Mouse (Mus musculus): ENCODE data around the gene Grb14. TPM values are rescaled to one million over a fixed set of nuclear protein-coding genes. Genes with fewer than 3 reads are reported as not detected.

Grb14 gene
- polyA plus RNA-seq, 1 experiment from 2014 or later, result 60.7 TPM

- 42% methylated on average over 5 of the region's 5 CpGs for WGBS (ENCODE audit: insufficient replicate concordance)
- H3K36me3 ChIP-seq (ENCODE audit: control insufficient read depth, insufficient read depth, low read length), result no peaks in the 10 kb centered on the region
- no peak overlapping the region for H3K9ac ChIP-seq (ENCODE audit: low read depth, low read length)
- H3K4me1 ChIP-seq (ENCODE audit: control insufficient read depth, insufficient read depth, low read length), result peaks cover 10% of the 10 kb centered on the region
- no peak overlapping the region for H3K27ac ChIP-seq (ENCODE audit: low read depth, low read length)
- no peak overlapping the region for H3K4me3 ChIP-seq (ENCODE audit: low read depth, low read length)
- H3K27me3 ChIP-seq (ENCODE audit: control insufficient read depth, insufficient read depth, low read length), result no peaks in the 10 kb centered on the region
- ATAC-seq (replicated peaks; ENCODE audit: insufficient number of reproducible peaks, low FRiP score, low TSS enrichment), result no peak
- H3K4me2 ChIP-seq, result no peak overlapping the region
- H3K9me3 ChIP-seq (replicated peaks; ENCODE audit: control insufficient read depth, low read length), result no peaks in the 10 kb centered on the region
Observed at GRCm38 (mm10) chr2:64971828-64972227, 53.0 kb downstream of the Grb14 start.

DNA sequence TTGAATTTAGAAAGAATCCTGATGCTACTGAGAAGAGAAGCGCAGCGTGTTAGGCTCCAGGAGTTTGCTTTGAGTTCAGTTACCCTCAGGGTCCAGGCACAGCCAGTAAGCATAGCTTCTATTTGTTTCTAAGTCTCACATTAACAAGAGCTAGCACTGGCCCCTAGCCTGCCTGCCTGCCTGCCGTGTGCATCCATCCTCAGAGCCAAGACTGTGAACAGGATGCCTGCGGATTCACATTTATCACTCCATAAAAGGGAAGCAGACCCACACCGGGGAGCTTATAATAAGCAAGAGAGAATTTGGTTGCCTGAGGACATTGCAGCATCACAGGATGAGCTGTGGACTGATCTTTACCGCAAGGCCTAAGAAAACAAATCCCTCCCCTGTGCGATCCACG is 53.8 kb downstream of the Grb14 start:
- ATAC-seq (replicated peaks; ENCODE audit: insufficient number of reproducible peaks, low FRiP score, low TSS enrichment), result no peak
- 72% methylated on average over 8 of the region's 8 CpGs for WGBS (ENCODE audit: insufficient replicate concordance)
- H3K4me1 ChIP-seq (ENCODE audit: control insufficient read depth, insufficient read depth, low read length), result peaks cover 10% of the 10 kb centered on the region
- H3K4me2 ChIP-seq, result no peak overlapping the region
- no peaks in the 10 kb centered on the region for H3K36me3 ChIP-seq (ENCODE audit: control insufficient read depth, insufficient read depth, low read length)
- no peak overlapping the region for H3K4me3 ChIP-seq (ENCODE audit: low read depth, low read length)
- no peak overlapping the region for H3K27ac ChIP-seq (ENCODE audit: low read depth, low read length)
- H3K9me3 ChIP-seq (replicated peaks; ENCODE audit: control insufficient read depth, low read length), result no peaks in the 10 kb centered on the region
- H3K27me3 ChIP-seq (ENCODE audit: control insufficient read depth, insufficient read depth, low read length), result no peaks in the 10 kb centered on the region
- no peak overlapping the region for H3K9ac ChIP-seq (ENCODE audit: low read depth, low read length)

DNA sequence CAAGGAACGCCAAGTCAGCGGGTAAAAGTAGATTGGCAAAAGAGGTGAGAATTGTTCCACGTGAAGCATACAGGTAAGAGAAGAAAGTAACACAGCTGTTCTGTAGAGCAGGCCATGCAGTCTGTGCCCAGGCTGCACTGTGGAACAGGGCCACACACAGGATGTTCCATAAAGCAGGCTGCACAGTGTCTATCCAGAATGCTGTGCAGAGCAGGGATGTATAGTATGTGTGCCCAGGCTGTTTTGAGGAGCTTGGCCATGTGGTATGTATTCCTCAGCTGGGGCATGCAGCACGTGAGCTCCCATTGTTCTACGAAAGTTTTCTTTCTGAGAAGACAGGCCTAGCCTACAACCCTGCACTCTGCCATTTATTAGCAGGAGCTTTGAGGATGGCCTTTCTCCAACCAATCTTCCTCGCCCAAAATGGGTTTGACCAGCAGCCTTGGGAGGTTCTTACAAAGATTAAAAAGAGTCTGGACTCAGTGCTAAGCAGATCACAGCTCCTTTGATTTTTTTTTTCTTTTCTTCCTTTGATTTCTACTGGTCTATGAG is 57.8 kb downstream of the Grb14 start:
- WGBS (ENCODE audit: insufficient replicate concordance), result 76% methylated on average over 6 of the region's 6 CpGs
- Histone ChIP-seq H3K4me2 (no peak overlapping the region), H3K27me3 (ENCODE audit: control insufficient read depth, insufficient read depth, low read length) (no peaks in the 10 kb centered on the region), H3K9me3 (replicated peaks; ENCODE audit: control insufficient read depth, low read length) (no peaks in the 10 kb centered on the region), H3K9ac (ENCODE audit: low read depth, low read length) (no peak overlapping the region), H3K4me1 (ENCODE audit: control insufficient read depth, insufficient read depth, low read length) (peaks cover 2% of the 10 kb centered on the region), H3K27ac (ENCODE audit: low read depth, low read length) (no peak overlapping the region), H3K4me3 (ENCODE audit: low read depth, low read length) (no peak overlapping the region), H3K36me3 (ENCODE audit: control insufficient read depth, insufficient read depth, low read length) (no peaks in the 10 kb centered on the region)
- ATAC-seq (replicated peaks; ENCODE audit: insufficient number of reproducible peaks, low FRiP score, low TSS enrichment), result no peak

GRCm38 (mm10) chr2:64966323-64966722 is 58.5 kb downstream of the Grb14 start:
- WGBS (ENCODE audit: insufficient replicate concordance), result 55% methylated on average over 6 of the region's 6 CpGs
- no peak overlapping the region for H3K27ac ChIP-seq (ENCODE audit: low read depth, low read length)
- H3K4me3 ChIP-seq (ENCODE audit: low read depth, low read length), result no peak overlapping the region
- H3K36me3 ChIP-seq (ENCODE audit: control insufficient read depth, insufficient read depth, low read length), result no peaks in the 10 kb centered on the region
- no peak overlapping the region for H3K9ac ChIP-seq (ENCODE audit: low read depth, low read length)
- no peaks in the 10 kb centered on the region for H3K9me3 ChIP-seq (replicated peaks; ENCODE audit: control insufficient read depth, low read length)
- ATAC-seq (replicated peaks; ENCODE audit: insufficient number of reproducible peaks, low FRiP score, low TSS enrichment), result no peak
- H3K4me1 ChIP-seq (ENCODE audit: control insufficient read depth, insufficient read depth, low read length), result peaks cover 9% of the 10 kb centered on the region
- no peaks in the 10 kb centered on the region for H3K27me3 ChIP-seq (ENCODE audit: control insufficient read depth, insufficient read depth, low read length)
- H3K4me2 ChIP-seq, result no peak overlapping the region

DNA sequence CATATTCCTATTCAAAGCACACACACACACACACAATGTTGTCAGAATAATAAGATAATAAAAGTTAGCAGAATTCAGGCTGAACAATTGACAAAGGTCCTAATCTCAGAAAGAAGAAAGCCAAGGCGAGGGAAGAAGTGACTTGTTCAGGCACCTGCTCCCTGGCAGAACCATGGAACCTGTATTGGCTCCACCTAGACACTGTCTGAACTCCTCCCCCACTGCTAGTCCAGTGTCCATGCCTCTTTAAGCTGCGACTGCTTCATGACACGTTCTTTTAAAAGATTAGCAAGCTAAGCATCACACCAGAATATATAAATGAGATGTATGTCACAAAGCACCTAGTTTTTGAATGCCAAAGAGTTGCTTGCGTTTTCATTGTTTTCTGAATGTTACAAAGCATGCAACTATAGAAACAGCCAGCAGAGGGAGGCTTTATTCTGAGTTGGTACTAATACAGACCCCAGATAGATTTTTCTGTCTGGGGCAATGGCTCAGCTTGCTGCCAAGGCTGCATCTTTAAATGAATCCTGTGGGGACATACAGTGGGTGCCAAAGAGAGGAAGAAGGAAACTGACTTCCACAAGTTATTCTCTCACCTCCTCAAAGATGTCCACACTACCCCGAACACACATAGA is 59.4 kb downstream of the Grb14 start:
- no peaks in the 10 kb centered on the region for H3K27me3 ChIP-seq (ENCODE audit: control insufficient read depth, insufficient read depth, low read length)
- no peak overlapping the region for H3K9ac ChIP-seq (ENCODE audit: low read depth, low read length)
- ATAC-seq (replicated peaks; ENCODE audit: insufficient number of reproducible peaks, low FRiP score, low TSS enrichment), result 0 out of 2 replicates have a peak, but pooled peaks have one; percentile 52
- no peak overlapping the region for H3K4me3 ChIP-seq (ENCODE audit: low read depth, low read length)
- H3K27ac ChIP-seq (ENCODE audit: low read depth, low read length), result no peak overlapping the region
- H3K36me3 ChIP-seq (ENCODE audit: control insufficient read depth, insufficient read depth, low read length), result no peaks in the 10 kb centered on the region
- no peak overlapping the region for H3K4me2 ChIP-seq
- 28% methylated on average over 5 of the region's 5 CpGs for WGBS (ENCODE audit: insufficient replicate concordance)
- H3K9me3 ChIP-seq (replicated peaks; ENCODE audit: control insufficient read depth, low read length), result no peaks in the 10 kb centered on the region
- H3K4me1 ChIP-seq (ENCODE audit: control insufficient read depth, insufficient read depth, low read length), result peaks cover 9% of the 10 kb centered on the region

DNA sequence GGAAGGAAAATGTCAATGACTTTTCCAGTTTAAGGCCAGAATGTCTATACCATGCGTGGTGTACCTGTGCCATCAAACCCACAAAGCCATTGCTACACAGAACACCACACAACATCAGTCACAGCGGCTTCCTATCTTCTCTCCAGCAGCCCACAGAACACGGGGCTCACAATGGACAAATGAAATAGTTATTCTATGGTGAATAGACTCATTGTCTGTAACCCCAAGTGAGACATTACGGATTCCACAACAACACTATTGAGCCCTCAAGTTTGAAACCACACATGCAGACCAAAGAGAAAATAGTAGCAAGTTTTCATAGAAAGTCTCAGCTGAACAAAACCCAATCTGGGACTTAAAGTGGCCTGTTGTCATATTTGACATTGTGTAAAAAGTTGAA is 62.6 kb downstream of the Grb14 start:
- ATAC-seq (replicated peaks; ENCODE audit: insufficient number of reproducible peaks, low FRiP score, low TSS enrichment), result no peak

GRCm38 (mm10) chr2:64961381-64961780 is 63.4 kb downstream of the Grb14 start:
- WGBS (ENCODE audit: insufficient replicate concordance), result 36% methylated on average over 3 of the region's 3 CpGs
- no peaks in the 10 kb centered on the region for H3K36me3 ChIP-seq (ENCODE audit: control insufficient read depth, insufficient read depth, low read length)
- H3K27ac ChIP-seq (ENCODE audit: low read depth, low read length), result no peak overlapping the region
- peaks cover 15% of the 10 kb centered on the region for H3K4me1 ChIP-seq (ENCODE audit: control insufficient read depth, insufficient read depth, low read length)
- H3K27me3 ChIP-seq (ENCODE audit: control insufficient read depth, insufficient read depth, low read length), result no peaks in the 10 kb centered on the region
- H3K4me2 ChIP-seq, result no peak overlapping the region
- ATAC-seq (replicated peaks; ENCODE audit: insufficient number of reproducible peaks, low FRiP score, low TSS enrichment), result no peak
- H3K9ac ChIP-seq (ENCODE audit: low read depth, low read length), result no peak overlapping the region
- H3K9me3 ChIP-seq (replicated peaks; ENCODE audit: control insufficient read depth, low read length), result no peaks in the 10 kb centered on the region
- H3K4me3 ChIP-seq (ENCODE audit: low read depth, low read length), result no peak overlapping the region

More for the DNA sequence above, 62.6 kb downstream of the Grb14 start:
- Histone ChIP-seq H3K27ac (ENCODE audit: low read depth, low read length) (no peak overlapping the region), H3K4me3 (ENCODE audit: low read depth, low read length) (no peak overlapping the region), H3K9ac (ENCODE audit: low read depth, low read length) (no peak overlapping the region), H3K9me3 (replicated peaks; ENCODE audit: control insufficient read depth, low read length) (no peaks in the 10 kb centered on the region), H3K4me1 (ENCODE audit: control insufficient read depth, insufficient read depth, low read length) (peaks cover 15% of the 10 kb centered on the region), H3K36me3 (ENCODE audit: control insufficient read depth, insufficient read depth, low read length) (no peaks in the 10 kb centered on the region), H3K27me3 (ENCODE audit: control insufficient read depth, insufficient read depth, low read length) (no peaks in the 10 kb centered on the region), H3K4me2 (no peak overlapping the region)
- 68% methylated on average over 4 of the region's 4 CpGs for WGBS (ENCODE audit: insufficient replicate concordance)

DNA sequence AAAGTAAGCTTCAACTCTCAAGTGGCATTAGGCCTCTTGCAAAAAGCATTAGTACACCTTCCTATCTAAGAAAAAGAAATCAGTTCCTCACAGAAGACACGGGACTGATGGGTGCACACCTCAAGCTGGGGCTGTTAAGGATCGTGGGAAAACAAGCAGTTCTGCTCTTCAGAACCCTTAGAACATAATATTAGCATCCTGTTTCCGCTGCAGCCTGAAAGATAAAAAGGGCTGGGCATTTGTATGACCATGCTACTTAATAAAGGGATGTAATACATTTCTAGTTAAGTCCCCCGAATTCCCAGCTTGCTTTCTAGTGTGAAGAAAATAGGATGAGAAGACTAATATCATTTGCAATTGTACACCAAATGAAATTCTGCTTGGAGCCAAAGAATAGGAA is 65.1 kb downstream of the Grb14 start:
- Histone ChIP-seq H3K9ac (ENCODE audit: low read depth, low read length) (no peak overlapping the region), H3K4me1 (ENCODE audit: control insufficient read depth, insufficient read depth, low read length) (peaks cover 15% of the 10 kb centered on the region), H3K27me3 (ENCODE audit: control insufficient read depth, insufficient read depth, low read length) (no peaks in the 10 kb centered on the region), H3K4me3 (ENCODE audit: low read depth, low read length) (no peak overlapping the region), H3K4me2 (no peak overlapping the region), H3K36me3 (ENCODE audit: control insufficient read depth, insufficient read depth, low read length) (no peaks in the 10 kb centered on the region), H3K9me3 (replicated peaks; ENCODE audit: control insufficient read depth, low read length) (no peaks in the 10 kb centered on the region), H3K27ac (ENCODE audit: low read depth, low read length) (no peak overlapping the region)
- ATAC-seq (replicated peaks; ENCODE audit: insufficient number of reproducible peaks, low FRiP score, low TSS enrichment), result no peak
- WGBS (ENCODE audit: insufficient replicate concordance), result 19% methylated on average over 4 of the region's 4 CpGs

- Histone ChIP-seq H3K9me3 (replicated peaks; ENCODE audit: control insufficient read depth, low read length) (no peaks in the 10 kb centered on the region), H3K4me1 (ENCODE audit: control insufficient read depth, insufficient read depth, low read length) (peaks cover 7% of the 10 kb centered on the region; the same call in 1 of the 2 replicates), H3K27me3 (ENCODE audit: control insufficient read depth, insufficient read depth, low read length) (no peaks in the 10 kb centered on the region), H3K27ac (ENCODE audit: low read depth, low read length) (no peak overlapping the region), H3K36me3 (ENCODE audit: control insufficient read depth, insufficient read depth, low read length) (no peaks in the 10 kb centered on the region), H3K4me2 (no peak overlapping the region), H3K4me3 (ENCODE audit: low read depth, low read length) (no peak overlapping the region), H3K9ac (ENCODE audit: low read depth, low read length) (no peak overlapping the region)
- ATAC-seq (replicated peaks; ENCODE audit: insufficient number of reproducible peaks, low FRiP score, low TSS enrichment), result no peak
- WGBS (ENCODE audit: insufficient replicate concordance), result 51% methylated on average over 1 of the region's 1 CpGs
Observed at GRCm38 (mm10) chr2:64955441-64955840, 69.3 kb downstream of the Grb14 start.

Data from heart, embryonic 11.5 days (tissue).